Mouse (Mus musculus) testis, adult 2 months (tissue): ENCODE measurements around the gene H2-DMb1. TPM values are rescaled to one million over a fixed set of nuclear protein-coding genes. Genes with fewer than 3 reads are reported as not detected.

Experiments used
- H3K27ac ChIP-seq: fragments of 200-500 bp; 2 replicates; pipeline ENCODE4 v1.5.1; 2012; ENCODE audit warnings: low read depth, low read length; ENCODE audit not compliant: control insufficient read depth, insufficient read depth
- H3K27me3 ChIP-seq: fragments of 200-500 bp; 2 replicates; pipeline ENCODE4 v1.6.1; 2012; ENCODE audit warnings: mild to moderate bottlenecking, low read length, moderate library complexity; ENCODE audit not compliant: control insufficient read depth, insufficient read depth
- H3K36me3 ChIP-seq: fragments of 200-500 bp; 2 replicates; pipeline ENCODE4 v1.6.1; 2012; ENCODE audit warnings: mild to moderate bottlenecking, low read length; ENCODE audit not compliant: control insufficient read depth, insufficient read depth
- H3K4me1 ChIP-seq: fragments of 200-500 bp; 2 replicates; pipeline ENCODE4 v1.6.1; 2012; ENCODE audit warnings: low read length; ENCODE audit not compliant: control insufficient read depth, insufficient read depth
- H3K4me3 ChIP-seq: fragments of 200-500 bp; 2 replicates; pipeline ENCODE4 v1.5.1; 2012; ENCODE audit warnings: low read depth, mild to moderate bottlenecking, low read length, moderate library complexity, mixed read lengths; ENCODE audit not compliant: control insufficient read depth
- CTCF ChIP-seq: fragments of 200-500 bp; IDR thresholded peaks from 2 replicates; pipeline ENCODE4 v1.5.1; 2012; ENCODE audit warnings: low read depth, mild to moderate bottlenecking, inconsistent platforms, low read length, moderate library complexity; ENCODE audit not compliant: control insufficient read depth, insufficient read depth, insufficient replicate concordance
- POLR2A ChIP-seq: fragments of 200-500 bp; IDR thresholded peaks from 2 replicates; pipeline ENCODE4 v1.6.1; 2012; ENCODE audit warnings: low read depth, mild to moderate bottlenecking, inconsistent platforms, low read length, moderate library complexity; ENCODE audit not compliant: control insufficient read depth
- polyA plus RNA-seq: library from polyadenylated mRNA; depleted of rRNA; stranded (reverse); fragments of >200 nt; gene quantifications from 2 replicates; pipeline ENCODE4 v1.2.3, GENCODE M21; 2012

H2-DMb1 gene
- polyA plus RNA-seq, 1 experiment = 9.5 TPM

GRCm38 (mm10) chr17:34119249-34120179 lies 33.4 kb upstream of the H2-DMb1 start, which contains the start of gene H2-DMa:
H2-DMa (plus strand) TSS chr17:34119541.
- H3K27ac ChIP-seq = peak within 1 kb of the TSS; percentile 98
- TF ChIP-seq POLR2A (peak; percentile 97), CTCF (0 out of 2 replicates have a peak, but pooled peaks have one; percentile 0)
- peaks cover 14% of the 10 kb centered on the region for H3K4me1 ChIP-seq
- no peaks in the 10 kb centered on the region for H3K27me3 ChIP-seq
- peak within 1 kb of the TSS; percentile 96 for H3K4me3 ChIP-seq
- H3K36me3 ChIP-seq = peaks cover 13% of the 10 kb centered on the region

- H3K36me3 ChIP-seq = peaks cover 12% of the 10 kb centered on the region
- H3K4me3 ChIP-seq = peak overlapping the region; percentile 96
- no peaks in the 10 kb centered on the region for H3K27me3 ChIP-seq
- TF ChIP-seq POLR2A (peak; percentile 48), CTCF (no peak)
- peaks cover 14% of the 10 kb centered on the region for H3K4me1 ChIP-seq
- H3K27ac ChIP-seq = peak overlapping the region; percentile 98
Observed at GRCm38 (mm10) chr17:34120180-34120723, 32.6 kb upstream of the H2-DMb1 start.

GRCm38 (mm10) chr17:34120814-34121171 lies 32.1 kb upstream of the H2-DMb1 start:
- Histone ChIP-seq H3K4me3 (peak overlapping the region; percentile 96), H3K4me1 (peaks cover 14% of the 10 kb centered on the region), H3K27ac (peak overlapping the region; percentile 98), H3K36me3 (peaks cover 8% of the 10 kb centered on the region), H3K27me3 (no peaks in the 10 kb centered on the region)
- TF ChIP-seq POLR2A = no peak
- no peak for TF ChIP-seq CTCF

DNA sequence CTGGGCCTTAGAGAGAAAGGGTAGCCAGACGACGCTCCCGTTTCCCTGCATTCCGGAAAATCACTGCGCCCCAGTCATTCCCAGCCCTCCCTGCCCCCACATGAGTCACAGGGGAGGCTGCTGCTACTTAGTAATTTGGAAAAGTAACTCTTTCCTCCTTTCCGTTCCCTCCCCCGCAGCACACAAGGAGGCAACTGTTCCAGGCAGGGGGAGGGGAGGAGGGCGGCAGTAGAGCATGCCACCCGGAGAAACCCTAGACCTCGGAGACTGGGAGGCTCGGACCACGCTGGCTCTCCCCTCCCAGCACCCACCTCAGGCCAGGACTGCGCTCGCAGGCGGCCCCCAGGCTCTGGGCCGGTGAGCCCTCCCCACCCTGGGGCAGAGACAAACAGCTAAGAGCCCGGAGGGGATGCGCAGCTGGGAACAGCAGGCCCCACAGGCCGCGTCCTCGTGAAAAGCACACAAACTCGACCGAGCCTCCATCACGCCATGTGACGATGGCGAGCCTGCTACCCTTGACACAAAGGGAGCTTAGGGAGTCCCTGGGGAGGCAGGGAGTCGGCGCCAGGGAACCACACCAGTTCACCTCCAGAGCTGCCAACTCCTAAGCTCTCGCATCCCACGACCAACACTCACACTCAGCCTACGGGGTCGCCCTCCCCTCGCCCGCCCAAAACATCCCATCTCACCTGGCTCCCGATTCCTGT lies 31.5 kb upstream of the H2-DMb1 start:
- peak; percentile 31 for TF ChIP-seq POLR2A
- no peak; the same call in 1 of the 2 replicates for TF ChIP-seq CTCF
- H3K4me1 ChIP-seq = peaks cover 14% of the 10 kb centered on the region
- H3K36me3 ChIP-seq = peaks cover 8% of the 10 kb centered on the region
- no peaks in the 10 kb centered on the region for H3K27me3 ChIP-seq
- H3K27ac ChIP-seq = peak overlapping the region; percentile 94
- peak overlapping the region; percentile 90 for H3K4me3 ChIP-seq

DNA sequence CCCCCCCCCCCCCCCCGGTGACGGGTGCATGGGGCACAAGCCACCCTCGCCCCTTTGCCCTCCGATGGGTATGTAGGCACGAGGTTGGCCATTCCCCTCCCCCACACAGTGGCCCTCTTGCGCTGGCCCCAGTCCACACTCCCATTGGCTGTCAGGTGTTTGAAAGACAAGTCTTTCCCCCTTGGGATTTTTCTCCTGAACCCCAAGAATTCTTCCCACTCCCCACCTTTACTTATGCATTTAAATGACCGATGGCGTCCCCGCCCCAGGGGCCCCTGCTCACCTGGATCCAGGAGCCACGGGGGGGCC lies 31.0 kb upstream of the H2-DMb1 start:
- Histone ChIP-seq H3K4me1 (peaks cover 15% of the 10 kb centered on the region), H3K4me3 (peak overlapping the region; percentile 90), H3K36me3 (peaks cover 6% of the 10 kb centered on the region), H3K27me3 (no peaks in the 10 kb centered on the region), H3K27ac (peak overlapping the region; percentile 94)
- no peak for TF ChIP-seq POLR2A
- no peak for TF ChIP-seq CTCF

DNA sequence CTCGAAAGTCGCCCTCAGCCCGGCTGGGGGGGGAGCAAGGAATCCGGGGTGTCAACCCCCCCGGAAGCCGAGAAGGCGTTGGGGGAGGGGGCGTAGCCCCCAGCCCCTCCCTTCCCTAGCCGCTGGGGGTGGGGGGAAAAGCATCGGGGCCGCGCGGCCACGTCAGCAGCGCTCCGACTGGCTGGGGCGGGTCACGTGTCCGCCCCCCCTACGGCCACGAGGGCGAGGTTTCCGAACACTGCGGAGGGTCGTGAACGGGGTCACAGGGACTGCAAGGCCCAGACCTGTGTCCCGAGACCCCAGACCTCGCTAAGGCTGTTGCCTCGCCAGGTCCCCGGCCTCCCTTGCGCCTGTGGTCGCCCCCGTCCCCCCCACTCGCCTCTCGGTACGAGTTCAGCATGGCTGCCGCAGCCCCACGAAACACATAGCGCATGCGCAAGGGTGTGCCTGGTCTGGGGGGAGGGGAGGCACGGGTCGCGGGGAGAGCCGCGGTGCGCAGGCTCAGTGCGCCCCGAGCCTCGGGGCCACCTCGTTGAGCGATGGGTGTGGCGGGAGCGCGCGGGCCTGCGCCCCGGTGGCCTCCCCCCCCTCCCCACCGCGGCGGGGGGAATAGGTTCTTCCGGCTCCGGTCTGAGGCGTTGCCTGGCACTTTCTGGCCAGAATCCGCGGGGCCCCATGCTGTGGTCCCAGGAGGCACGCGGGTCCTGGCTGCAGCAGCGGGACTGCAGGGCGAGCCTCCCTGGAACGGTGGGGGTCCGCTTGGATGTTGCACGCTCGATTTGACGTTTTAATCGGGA lies 30.5 kb upstream of the H2-DMb1 start, which contains the start of gene Brd2:
Brd2 (minus strand) TSS at position 447 of the 797 bp plus-strand sequence.
- Histone ChIP-seq H3K4me3 (peak within 1 kb of the TSS; percentile 90), H3K27ac (peak within 1 kb of the TSS; percentile 94), H3K36me3 (peaks cover 3% of the 10 kb centered on the region), H3K27me3 (no peaks in the 10 kb centered on the region), H3K4me1 (peaks cover 20% of the 10 kb centered on the region)
- TF ChIP-seq CTCF (no peak), POLR2A (peak; percentile 82)

GRCm38 (mm10) chr17:34123111-34123510 lies 29.8 kb upstream of the H2-DMb1 start:
- Histone ChIP-seq H3K27me3 (no peaks in the 10 kb centered on the region), H3K36me3 (peaks cover 2% of the 10 kb centered on the region), H3K4me1 (peaks cover 25% of the 10 kb centered on the region), H3K4me3 (peak overlapping the region; percentile 90; the same call in 1 of the 2 replicates), H3K27ac (peak overlapping the region; percentile 80)
- TF ChIP-seq CTCF = no peak
- no peak for TF ChIP-seq POLR2A
